Mouse (Mus musculus) heart, adult 8-10 months (tissue): Measurements from ENCODE around the gene Nlrp2. TPM values are rescaled to one million over a fixed set of nuclear protein-coding genes. Genes with fewer than 3 reads are reported as not detected.

Source experiments
- DNase-seq: peaks from one replicate; pipeline ENCODE4 v3.0.0; 2022; ENCODE audit warnings: low spot score
- total RNA-seq, 4 experiments: library from RNA; stranded (reverse); gene quantifications; 2 replicates each; pipeline ENCODE4 v1.2.4; 2022

Gene Nlrp2
- total RNA-seq, result not detected

DNA sequence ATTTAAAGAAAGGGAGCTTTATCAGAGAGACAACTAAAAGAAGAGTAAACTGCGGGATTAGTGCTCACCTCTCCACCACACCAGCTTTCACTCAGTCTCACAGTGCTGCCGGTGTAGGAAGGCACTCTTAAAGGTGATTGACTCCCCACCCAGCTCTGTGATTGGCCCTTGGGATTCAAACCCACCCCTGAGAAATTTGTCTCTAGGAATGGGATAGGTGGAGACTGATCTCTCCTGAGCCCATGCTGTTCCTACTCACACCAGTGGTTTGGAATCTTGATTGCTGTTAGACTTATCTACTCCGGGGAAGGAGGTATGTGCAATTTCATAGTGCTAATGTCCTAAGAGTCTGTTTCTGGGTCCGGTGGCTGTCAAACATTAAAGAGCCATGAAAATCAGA lies at the start of gene Nlrp2:
Gene Nlrp2, minus strand, starts transcription at position 101 of the 400 bp plus-strand sequence.
- DNase-seq, result no peak

DNA sequence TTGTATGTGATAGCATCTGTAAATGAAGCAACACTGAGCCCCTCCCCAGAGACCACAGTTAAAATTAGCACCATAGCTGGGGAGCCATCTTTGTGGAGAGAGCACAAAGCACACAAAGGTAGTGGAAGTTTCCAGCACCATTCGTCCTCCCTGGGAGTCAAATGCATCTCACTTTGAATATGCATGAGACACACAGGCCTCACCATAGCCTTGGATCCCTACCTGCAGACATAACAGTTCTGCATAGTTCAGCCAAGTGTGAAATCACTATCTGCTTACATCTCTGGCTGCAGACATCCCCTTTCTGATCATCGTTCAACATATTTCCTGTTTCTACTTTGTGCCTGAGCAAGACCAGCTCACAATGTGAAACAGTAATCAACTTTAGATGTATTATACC lies 15.9 kb upstream of the Nlrp2 start:
- no peak for DNase-seq

DNA sequence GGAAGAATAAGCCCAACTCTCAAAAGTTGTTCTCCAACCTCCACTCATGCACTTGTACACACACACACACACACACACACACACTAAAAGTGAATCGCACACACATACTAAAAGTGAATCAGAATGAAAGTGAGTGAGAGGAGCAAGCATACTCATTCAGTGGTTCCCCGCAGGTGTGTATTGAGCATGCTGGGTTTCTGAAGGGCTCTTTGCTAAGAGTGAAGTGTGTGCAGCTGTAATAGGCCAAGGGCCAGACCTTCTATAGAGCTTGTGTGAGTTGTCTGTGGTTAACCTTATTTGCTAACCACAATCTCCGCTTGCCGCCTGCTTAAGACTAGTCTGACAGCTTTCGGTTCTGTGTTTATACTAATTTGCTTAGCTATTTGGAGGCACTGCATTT lies 12.8 kb upstream of the Nlrp2 start:
- no peak for DNase-seq

DNA sequence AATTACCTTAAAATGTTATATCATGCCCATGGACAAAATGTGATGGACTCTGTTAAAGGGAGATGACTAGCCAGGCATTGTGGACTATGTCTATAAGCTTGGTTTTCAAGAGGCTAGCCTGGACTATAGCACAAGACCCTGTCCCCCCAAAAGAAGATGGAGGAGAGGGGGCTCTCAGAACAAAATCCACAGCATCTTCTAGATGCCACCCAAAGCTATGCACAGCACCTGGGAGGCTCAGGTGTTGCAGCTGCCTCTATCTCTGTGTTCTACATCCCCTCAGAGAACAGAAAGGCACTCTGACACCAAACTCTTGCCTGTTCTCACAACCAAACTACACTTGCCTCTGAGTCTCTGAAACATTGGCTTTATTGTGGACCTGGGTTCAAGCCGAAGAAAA lies 598 bp downstream of the Nlrp2 start, which contains the start of gene Gm5065:
Gene Gm5065, plus strand, starts transcription at position 301 of the 400 bp plus-strand sequence.
- no peak for DNase-seq

DNA sequence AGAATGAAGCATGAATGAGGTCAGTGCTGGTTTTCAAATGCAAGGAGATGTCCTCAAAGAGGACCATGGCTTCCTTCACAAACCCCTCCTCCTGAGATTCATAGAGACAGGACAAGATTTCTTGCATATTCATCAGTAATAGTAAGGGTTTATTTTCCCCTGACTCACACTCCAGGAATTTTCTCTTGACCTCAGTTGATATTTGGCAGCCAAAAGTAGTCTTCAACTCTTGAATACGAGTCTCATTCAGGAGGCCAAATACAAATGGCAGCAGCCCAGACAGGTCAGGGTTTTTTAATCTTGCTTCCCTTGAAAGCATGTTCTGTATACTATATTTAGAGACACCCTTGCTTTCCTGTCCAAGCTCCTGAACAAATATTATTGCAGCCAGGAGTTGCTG lies 23.3 kb downstream of the Nlrp2 start:
- no peak for DNase-seq

DNA sequence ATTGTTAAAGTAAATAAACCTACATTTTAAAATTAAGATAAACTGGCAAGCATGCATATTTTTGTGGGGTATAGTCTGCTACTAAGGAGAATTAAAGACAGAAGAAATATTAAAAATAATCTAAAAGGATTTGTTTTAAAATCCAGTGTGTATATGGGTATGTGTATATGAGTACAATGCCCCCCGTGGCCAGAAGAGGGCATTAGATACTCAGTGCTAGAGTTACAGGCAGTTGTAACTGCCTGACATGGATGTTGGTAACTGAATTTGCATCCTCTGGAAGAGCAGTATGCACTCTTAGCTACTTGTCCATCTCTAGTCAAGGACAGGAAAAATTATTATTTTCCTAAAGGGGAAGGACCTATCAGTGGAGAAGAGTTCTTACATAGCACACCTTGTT lies 62.6 kb downstream of the Nlrp2 start:
- DNase-seq, result no peak

DNA sequence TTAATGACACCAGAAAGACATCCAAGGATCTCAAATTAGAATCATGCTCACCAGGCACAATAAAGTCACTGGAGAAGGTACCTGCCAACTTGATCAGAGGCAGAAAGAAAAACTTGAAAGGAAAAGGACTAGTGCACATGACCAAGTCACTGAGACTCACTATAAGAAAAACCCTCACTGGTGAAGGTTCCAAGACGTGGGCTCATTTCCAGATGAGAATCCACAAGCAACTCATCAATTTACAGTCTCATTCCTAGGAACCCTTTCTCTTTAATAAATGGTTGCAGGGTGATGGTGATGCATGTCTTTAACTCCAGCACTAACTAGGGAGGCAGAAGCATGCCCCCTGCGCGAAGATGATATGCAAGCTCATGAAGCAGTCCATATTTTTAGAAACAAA lies 87.8 kb downstream of the Nlrp2 start:
- no peak for DNase-seq

Other genes with a start within 250 kb of the Nlrp2 start
- not detected for gene Rfpl4, start 234.1 kb downstream of the Nlrp2 start, total RNA-seq
- gene Rasl2-9, start 225.1 kb downstream of the Nlrp2 start, total RNA-seq, result 1 to 10 TPM; 7.4 to 9.7 (median 8.9) TPM
- gene Vmn1r55, start 201.4 kb downstream of the Nlrp2 start, total RNA-seq, result not detected
- gene Vmn1r56, start 154.3 kb downstream of the Nlrp2 start, total RNA-seq, result not detected
- gene Vmn1r57, start 132.5 kb downstream of the Nlrp2 start, total RNA-seq, result not detected
- gene Gm5065, start 498 bp downstream of the Nlrp2 start, total RNA-seq, result not detected
- not detected for gene Vmn1r58, start 62.4 kb upstream of the Nlrp2 start, total RNA-seq
- not detected for gene Vmn1r59, start 105.7 kb upstream of the Nlrp2 start, total RNA-seq
- gene Vmn2r28, start 142.9 kb upstream of the Nlrp2 start, total RNA-seq, result not detected
- gene Vmn1r60, start 196.3 kb upstream of the Nlrp2 start, total RNA-seq, result not detected